Mouse (Mus musculus) layer of hippocampus, postnatal 14 days (tissue): ENCODE data around the gene Klrg2. TPM values are rescaled to one million over a fixed set of nuclear protein-coding genes. Genes with fewer than 3 reads are reported as not detected.
"Not testable (repeated sequence)": the region's sequence is repeated elsewhere in the genome, so short reads cannot be mapped to it uniquely, and the experiment has no call there.

Experiments
- DNase-seq, 2 experiments: peaks; one replicate each; pipeline ENCODE4 v3.0.0; 2021 to 2022; ENCODE audit warnings: low spot score in 2 of 2, mixed read lengths in 1 of 2
- long read RNA-seq, 2 experiments: library from polyadenylated mRNA; stranded (forward); transcript quantifications; one replicate each; pipeline ENCODE4 v2.0.0; 2021
- total RNA-seq, 2 experiments: library from RNA; stranded (reverse); gene quantifications; 2 replicates each; pipeline ENCODE4 v1.2.3; 2021

Klrg2 gene
- total RNA-seq = 1 to 10 TPM; 1.1 to 1.2 TPM
- long read RNA-seq, experiment 1 = 0 reads
- long read RNA-seq, experiment 2, partial matches to known transcripts = 0 of 2 reads
- long read RNA-seq, experiment 2, other reads (novel, unspliced or antisense) = 0 of 2 reads

DNA sequence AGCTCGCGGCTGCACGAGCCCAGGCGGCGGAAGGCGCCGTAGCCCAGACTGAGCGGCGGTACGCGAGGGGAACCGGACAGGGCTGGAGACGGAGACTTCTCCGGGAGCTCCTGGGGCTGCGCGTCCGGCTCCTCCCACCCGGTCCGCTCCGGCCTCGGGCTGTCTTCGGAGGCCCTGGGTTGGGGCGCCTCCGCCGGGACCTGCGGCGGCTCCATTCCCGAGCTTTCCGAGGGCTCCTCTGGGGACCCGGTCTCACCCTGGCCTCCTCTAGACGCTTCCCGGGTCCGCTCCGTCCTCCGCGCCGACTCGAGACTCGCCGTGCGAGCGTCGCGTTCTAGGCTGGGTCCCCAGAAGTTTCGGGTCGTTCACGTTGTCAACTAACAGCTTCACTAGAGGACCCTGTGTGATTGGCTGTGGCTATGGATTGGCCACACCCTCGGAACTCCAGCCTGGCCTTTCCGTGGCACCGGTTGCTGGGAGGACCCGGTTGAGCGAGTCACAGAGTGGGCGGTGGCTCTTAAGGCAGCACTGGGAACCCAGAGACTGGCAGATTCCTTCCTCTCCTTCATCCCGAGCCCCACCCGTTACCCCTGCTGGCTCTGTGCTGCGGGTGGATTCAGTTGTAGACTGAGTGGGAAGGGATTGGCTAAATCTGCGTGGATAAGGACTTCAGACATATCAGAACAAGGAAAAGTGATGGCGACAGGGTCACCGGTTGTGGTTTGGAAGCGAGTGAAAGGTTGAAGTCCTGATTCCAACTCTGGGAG, at the start of gene Klrg2:
Gene Klrg2, minus strand, starts transcription at position 391 of the 767 bp plus-strand sequence.
- DNase-seq = no peak

DNA sequence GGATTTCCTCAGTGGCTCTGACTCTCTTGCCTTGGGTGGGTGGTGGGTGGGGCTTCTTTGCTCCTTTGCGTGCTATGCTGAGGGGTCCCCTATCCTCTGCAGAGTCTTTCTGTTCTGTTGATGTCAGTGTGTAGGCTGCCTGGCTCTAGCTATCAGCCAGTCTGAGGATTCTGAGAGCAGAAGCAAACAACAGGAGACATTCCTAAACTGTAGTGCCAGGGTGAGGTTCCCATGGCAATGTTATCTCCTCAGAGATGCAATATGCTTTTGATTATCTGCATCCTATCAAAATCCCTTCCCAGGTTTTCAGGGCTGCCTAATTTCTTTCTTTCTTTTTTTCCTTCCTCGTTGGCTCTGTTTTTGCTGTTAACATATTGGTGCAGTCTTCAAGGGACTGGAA, 45.5 kb upstream of the Klrg2 start:
- DNase-seq = no peak

DNA sequence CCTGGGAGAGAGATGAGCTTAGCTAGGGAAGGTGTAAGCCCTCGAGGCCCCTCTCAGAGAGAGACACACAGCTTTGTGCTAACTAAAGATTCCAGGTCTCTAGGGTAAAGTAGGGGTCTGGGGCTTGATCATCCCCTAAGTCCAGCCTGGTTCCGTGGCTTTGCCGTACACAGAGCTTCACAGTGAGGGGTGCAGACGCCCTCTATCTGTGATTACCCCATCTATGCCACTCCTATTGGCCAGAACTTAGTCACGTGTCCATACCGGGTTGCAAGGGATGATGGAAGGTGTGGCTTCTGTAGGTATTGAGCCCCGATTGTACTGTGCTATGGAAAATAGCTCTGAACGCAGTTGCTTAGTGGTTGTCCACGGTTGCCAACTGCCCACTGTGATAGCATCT, 40.6 kb upstream of the Klrg2 start:
- no peak for DNase-seq

DNA sequence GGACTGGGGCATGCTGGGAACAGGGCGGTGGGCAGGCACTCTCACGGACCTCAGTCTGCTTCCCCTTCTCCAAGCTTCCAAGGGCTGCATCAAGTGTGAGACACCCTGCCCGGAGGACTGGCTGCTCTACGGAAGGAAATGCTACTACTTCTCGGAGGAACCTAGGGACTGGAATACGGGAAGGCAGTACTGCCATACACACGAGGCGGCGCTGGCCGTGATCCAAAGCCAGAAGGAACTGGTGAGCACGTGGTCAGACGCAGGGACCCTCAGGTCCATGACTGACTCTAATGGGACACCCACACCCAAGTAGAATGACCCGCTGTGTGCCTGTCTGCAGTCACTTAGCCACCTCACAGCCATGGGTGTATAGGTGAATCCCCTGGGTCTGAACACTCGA, 39.7 kb upstream of the Klrg2 start:
- no peak for DNase-seq

DNA sequence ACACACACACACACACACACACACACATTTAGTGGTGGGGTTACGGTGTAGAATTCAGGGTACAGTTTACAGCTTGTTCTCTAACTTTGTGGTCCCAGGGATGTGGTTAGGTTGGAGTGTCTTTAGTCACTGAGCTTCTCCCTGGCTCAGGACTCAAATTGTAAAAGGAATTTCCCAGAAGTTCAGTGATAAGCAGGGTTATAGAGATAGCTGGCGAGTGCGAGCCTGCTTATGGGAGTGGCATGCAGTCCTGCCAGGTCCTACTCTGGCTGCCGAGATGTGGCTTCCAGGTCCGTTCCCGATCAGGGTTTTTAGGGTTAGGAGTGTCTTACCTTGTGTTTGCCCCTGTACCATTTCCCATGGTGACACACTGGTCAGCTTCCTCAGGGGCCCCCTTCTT, 39.2 kb upstream of the Klrg2 start:
- no peak for DNase-seq

DNA sequence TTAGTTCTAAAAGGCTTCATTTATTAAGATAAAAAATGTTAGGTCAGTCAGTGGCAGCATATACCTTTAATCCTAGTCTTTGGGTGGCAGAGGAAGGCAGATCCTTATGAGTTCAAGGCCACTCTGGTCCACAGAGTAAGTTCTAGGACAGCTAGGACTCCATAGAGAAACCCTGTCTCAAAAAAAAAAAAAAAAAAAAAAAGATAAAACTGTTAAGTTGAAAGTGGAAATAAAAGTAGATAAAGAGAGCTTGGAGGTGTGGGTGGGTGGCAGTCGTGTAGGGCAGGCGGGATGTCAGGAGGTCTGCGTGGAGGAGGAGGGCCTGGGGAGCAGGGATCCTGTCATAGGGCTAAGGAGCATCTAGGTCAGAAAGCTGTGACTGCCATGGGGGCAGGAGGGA, 35.0 kb upstream of the Klrg2 start:
- DNase-seq = no peak

DNA sequence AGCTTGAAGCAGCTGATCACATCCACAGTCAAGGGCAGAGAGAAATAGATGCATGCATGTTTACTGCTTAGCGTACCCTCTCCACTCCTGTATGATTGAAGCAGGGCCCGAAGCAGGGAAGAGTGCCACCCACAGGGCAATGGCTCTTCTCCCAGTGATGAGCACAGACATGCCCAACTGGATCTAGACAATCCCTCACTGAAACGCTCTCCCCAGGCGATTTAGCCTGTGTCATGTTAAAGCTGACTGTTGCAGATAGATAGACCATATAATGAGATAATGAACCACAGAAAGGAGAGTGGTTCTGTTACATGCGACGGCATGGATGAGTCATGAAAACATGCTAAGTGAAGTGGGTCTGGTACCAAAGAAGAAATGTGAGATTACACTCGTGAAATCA, 34.2 kb upstream of the Klrg2 start:
- no peak for DNase-seq

DNA sequence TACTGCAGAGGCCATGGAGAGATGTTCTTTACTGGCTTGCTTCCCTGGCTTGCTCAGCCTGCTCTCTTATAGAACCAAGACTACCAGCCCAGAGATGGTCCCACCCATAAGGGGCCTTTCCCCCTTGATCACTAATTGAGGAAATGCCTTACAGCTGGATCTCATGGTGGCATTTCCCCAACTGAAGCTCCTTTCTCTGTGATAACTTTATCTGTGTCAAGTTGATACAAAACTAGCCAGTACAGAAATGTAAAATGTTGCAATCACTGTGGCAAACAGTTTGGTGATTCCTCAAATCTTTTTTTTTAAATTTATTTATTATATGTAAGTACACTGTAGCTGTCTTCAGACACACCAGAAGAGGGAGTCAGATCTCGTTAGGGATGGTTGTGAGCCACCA, 33.4 kb upstream of the Klrg2 start:
- DNase-seq = not testable (repeated sequence)

DNA sequence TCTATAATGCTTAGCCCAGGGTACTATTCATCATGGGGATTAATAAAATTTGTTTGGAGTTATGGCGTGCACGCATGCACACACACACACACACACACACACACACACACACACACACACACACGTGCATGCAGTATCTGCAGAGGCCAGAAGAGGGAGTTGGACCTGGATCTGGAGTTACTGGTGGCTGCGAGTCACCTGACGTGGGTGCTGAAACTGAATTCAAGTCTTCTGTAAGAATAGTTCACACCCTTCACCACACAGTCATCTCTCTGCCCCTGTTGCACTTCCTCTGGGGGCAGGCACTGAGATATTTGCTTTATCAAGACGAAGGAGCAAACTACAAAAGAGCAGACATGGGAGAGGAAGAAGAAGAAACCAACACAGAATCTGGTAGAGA, 32.5 kb upstream of the Klrg2 start:
- no peak for DNase-seq

DNA sequence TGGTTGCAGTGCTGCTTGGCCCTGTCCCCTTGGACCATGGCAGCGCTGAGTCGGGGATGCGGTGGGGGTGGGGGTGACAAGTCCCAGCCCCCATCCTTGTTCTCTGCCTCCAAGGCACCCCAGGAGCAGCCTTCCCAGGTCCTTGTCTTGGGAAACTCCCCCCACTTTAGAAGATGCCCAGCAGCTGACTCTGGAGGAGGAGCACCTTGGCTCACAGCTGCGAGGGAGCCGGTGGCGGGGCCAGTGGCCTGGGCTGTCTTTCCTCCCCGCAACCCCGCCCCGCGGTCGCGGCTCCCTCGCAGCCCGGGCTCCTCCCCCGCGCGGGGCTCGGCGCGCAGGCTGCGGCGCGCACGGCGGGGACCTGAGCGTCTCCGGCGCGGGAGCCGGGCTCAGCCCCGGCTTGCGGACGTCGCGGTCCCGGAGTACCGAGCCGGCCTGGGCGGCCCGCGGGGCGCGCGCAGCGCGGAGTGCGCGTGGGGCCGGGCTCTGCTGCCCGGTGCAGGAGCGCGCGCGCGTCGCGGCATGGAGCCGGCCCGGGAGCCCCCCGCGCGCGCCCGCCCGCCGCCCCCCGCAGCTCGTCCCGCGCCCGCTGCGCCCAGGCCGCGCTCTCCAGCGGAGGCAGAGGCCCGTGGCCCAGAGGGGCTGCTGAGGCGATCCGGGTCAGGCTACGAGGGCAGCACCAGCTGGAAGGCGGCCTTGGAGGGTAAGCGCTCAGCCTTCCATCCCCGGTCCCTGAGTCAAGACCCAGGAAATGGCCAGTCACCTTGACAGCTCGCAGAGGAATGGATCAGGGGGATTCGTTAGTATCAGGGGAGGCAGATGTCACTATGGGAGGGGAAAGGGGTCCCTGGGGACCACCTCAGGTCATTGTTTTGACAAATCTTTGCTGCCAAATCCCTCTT, 25.9 kb upstream of the Klrg2 start, which contains the start of gene Clec2l:
Gene Clec2l, plus strand, starts transcription at position 356 of the 902 bp plus-strand sequence.
- DNase-seq = peak; percentile 26 to 45

DNA sequence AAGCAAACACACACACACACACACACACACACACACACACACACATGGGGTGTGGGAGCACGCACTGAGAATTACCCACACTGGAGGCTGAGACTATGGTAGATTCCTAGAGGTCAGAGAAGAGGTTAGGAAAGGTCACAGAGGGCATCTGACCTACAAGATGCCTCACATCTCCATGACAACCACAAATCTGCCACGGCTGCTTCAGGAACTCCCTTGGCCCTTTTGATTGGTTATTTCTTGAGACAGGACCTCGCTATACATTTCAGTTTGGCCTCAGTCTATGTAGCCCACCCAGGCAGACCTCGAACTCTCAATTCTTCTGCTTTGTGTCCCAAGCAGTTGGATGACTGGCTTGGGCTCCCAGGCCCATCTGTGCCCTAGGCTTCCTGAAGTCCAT, 24.6 kb upstream of the Klrg2 start:
- no peak for DNase-seq

DNA sequence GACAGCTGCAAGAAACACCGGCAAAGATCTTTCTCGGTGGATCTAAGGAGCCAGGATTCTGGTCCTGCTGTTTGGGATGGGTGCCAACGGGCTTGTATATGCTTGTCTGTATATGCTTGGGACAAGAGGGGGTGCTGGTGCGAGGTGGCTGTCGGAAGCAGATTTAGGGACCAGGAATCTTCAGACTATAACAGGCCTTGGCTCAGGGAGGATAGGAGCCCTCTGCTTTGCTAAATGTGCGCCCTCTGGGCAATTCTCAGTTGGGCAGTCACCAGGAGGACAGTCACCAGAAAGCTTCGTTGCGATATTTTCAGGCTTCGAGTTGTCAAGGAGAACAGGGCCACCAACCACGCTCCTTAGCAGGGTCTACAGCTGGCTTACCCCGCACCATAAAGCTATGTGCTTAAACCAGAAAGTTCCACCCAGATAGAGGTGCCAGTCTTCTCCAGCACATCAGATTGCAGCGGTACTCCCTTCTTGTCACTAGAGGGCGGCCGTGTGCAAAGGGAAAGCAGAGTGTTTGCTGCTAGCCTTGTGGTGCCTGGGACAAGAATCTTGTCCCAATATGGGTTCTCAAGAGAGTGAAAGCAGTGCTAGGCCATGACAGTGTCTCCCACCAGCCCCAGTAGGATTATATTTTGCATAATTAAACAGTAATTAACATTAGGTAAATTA, 13.4 kb upstream of the Klrg2 start:
- peak; percentile 64 to 74 for DNase-seq

DNA sequence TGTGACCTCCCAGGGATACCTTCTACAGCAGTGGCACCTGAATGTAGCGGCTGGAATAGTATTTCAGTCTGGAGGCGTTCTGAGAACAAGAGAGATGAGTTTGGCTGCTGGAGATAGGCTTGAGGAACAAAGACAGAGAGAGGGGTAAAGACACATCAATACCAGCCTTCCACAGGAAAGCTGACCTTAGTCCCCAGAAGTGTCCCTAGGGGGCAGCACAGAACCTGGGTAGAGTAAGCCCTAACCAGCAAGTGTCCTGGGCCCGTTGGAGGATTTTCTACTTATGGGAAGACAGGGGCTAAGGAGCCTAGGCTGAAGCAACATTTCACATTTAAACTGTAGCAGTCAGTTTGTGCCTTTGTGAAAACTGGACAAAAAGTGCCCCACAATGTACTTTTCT, 12.5 kb upstream of the Klrg2 start:
- DNase-seq = no peak

DNA sequence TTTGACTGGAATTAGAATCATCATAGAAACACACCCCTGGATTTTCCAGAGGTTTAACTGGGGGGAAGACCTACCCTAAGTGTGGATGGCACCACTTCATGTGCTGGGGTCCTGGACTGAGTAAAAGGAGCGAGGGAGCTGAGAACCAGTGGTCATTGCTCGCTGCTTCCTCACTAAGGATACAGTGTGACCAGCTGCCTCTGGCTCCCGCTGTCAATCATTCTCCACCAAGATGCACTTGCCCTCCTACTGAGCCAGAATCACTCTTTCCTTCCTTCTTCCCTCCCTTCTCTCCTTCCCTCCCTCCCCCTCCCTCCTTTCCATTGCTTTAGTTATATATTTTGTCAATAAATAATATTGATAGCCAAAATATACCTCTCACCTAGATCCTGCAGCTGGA, 6.0 kb upstream of the Klrg2 start:
- DNase-seq = no peak

DNA sequence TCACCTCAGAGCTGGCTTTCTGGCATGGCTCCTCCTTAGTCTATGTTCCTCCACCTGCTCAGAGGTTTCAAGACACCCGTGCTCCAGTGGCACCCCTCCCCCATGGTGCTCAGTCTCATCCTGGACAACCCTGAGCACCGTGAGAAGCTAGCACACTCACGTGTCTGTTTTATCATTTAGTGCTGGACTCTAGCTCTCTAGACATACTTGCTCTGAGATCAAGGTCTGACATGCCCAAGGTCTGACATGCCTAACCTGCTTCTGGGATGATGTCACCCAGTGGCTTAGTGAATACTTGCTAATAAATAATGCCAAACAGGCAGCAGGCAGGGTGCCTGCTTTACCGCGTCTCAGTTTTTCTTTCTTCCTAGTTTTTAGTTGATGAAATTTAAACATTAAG, 5.6 kb upstream of the Klrg2 start:
- no peak for DNase-seq

DNA sequence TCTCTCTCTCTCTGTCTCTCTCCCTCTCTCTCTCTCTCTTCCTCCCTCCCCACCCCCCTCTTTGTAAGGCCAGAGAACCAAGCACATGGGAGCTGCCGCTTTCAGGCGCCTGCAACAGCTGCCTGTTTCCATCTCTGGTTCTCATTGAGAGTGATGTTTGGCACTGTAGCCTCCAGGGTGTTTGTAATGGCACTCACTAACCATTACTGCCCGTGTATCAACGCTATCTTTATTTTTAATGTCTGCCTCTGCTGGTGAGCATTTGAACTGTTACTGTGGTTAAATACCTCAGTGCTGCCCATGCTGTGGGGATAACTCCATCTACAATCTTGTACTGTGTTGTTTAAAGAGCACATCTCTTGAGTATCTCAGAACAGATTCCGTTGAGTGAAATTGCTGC, 4.6 kb upstream of the Klrg2 start:
- DNase-seq = no peak

DNA sequence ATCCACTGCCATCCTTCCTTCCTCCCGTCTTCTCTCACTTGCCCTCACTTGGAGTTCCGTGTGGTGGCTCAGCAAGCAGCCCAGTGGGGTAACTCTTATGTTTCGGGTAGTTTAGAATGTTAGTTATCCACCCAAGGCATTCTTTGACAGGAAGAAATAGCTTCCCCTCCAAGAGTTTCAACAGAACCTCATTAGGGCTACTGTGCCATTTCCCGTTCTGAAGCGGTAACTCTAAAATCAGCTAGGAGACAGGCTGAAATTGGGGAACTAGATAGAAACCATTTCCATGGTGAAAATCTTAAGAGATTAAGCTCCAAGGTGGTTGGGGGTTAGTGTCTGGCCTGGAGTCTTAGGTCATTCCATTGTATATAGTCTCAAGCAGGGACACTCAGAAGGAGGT, 4.2 kb upstream of the Klrg2 start:
- DNase-seq = no peak

DNA sequence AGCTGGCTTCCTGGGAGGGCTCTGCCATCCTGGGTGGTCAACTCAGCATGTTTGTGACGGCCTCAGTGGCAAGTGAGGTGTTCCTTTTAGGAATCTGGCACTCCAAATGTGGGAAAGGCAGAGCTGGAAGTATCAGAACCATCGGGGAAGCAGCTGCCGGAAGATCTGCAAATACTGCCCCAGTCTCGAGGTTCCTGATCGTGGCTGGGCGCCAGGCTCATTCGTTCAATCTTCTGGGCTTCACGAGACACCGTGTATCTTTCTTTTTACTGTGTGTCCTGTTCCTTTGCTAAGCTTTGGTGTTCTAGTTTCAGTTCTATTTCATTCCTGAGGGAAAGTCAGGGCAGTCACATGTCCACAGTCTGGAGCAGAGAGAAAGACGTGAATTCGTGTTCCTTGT, 3.4 kb upstream of the Klrg2 start:
- DNase-seq = no peak

DNA sequence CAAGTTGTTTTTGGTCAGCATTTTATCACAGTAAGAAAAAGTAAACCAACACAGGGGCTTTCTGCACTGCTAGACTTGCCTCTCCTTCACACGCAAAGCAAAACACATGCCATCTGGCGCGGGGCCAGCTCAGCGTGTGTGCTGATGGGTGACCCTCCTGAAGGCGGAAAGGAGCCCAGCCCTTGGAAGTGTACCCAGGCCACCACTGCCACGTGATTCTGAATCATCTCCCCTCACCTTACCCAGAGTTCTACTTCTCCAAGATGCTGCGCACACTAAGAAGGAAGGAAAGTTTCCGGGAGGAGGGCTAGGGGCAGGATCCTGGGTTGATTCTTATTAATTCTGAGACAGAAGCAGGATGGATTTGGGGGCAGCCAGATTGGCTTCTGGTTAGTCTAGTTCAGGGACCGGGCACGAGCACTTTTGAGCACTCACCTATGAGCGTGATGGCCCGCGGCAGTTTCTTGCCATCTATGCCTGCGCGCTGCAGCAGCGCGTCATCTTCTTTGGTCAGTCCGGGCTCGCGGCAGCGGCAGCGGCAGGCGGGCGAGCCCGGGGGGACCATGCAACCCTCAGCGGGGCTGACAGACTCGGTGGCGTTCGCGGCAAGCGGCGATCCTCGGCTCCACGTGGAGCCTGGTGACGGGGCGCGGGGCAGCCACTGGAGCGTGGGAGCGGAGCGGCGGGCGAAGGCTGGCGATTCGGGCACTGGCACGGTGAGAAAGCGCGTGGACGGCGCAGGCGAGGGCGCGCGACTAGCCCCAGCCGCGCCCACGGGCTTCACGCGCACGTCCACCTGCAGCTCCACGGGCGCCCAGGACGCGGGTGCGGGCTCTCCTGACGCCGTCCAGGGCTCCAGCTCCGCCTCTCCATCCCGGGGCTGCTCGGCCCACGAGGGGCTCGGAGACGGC, 846 bp downstream of the Klrg2 start:
- DNase-seq = no peak

DNA sequence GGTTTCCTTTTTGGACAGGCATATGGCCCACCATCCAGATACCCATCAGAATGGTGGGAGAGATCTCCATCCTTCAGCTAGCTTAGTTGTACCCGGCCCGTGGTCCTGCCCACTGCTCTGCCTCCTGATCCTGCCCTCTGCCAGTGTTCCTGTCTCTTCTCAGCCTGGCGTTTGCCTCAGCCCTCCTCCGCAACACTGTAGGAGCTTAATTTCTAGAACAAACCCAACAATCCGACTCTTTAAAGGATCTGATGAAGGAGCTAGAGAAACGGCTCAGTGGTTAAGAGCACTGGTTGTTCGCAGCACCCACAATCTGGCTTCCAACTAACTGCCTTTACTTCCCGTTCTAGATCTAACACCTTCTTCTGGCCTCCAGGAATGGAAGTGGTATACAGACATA, 2.6 kb downstream of the Klrg2 start:
- no peak for DNase-seq

DNA sequence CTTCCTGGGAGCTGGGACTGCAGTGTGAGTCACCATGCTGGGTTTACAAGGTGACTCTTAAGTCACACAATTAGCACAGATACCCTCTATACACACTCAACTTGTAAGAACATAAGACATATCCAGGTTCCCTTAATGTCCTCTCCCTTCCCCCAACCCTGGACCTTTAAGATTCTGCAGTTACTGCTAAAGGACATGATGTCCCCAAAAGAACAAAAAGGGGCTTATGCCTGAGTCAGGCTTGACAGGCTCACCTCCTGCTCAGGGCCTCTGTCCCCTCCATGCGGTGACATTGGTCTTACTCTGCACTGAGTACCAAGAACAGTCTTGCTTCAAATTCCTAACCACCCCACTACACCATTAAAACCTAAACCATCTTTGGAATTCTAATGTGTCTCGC, 4.2 kb downstream of the Klrg2 start:
- DNase-seq = no peak
